Mouse (Mus musculus): ENCODE measurements around the gene Gm12695. TPM values are rescaled to one million over a fixed set of nuclear protein-coding genes. Genes with fewer than 3 reads are reported as not detected.

The Gm12695 gene
- polyA plus RNA-seq, 1 experiment from 2014 or later = not detected

DNA sequence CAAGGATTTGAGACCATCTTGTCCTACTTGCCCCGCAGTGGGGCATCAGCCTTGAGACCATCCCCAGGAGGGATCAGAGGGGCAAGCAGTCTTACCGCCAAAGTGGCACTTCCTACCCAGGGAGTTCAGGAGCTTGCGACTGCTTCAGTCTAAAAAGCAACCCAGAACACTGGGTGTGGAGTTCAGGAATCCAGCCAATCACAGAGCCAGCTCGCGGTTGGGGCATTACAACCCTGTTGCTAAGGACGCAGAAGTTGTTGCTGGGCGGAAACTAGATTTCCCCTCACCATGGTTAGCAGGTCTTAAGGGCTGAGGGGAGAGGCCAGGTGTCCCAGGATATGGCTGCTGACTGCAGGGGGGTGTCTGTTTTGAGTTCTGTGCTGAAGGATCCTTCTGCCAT is 1.6 kb upstream of the Gm12695 start:
- no peaks in the 10 kb centered on the region for H3K9me3 ChIP-seq (replicated peaks; ENCODE audit: control insufficient read depth, low read length)
- H3K4me1 ChIP-seq (ENCODE audit: control insufficient read depth, insufficient read depth, low read length) = no peaks in the 10 kb centered on the region
- WGBS = 16% methylated on average over 7 of the region's 7 CpGs
- no peaks in the 10 kb centered on the region for H3K36me3 ChIP-seq (replicated peaks; ENCODE audit: control insufficient read depth, insufficient read depth, low read depth, low read length)
- H3K27me3 ChIP-seq (ENCODE audit: control insufficient read depth, insufficient read depth, low read length) = no peaks in the 10 kb centered on the region
- peak; percentile 43 for DNase-seq (ENCODE audit: low spot score)
- no peak overlapping the region for H3K4me2 ChIP-seq (ENCODE audit: low read depth, low read length)
- ATAC-seq (replicated peaks; ENCODE audit: insufficient number of reproducible peaks, low FRiP score, low TSS enrichment, low read depth) = peak; percentile 72
- H3K9ac ChIP-seq (replicated peaks; ENCODE audit: low read length) = no peak overlapping the region
- H3K27ac ChIP-seq (replicated peaks; ENCODE audit: low read depth, low read length) = no peak overlapping the region
- H3K4me3 ChIP-seq (ENCODE audit: low read depth, low read length) = no peak overlapping the region

GRCm38 (mm10) chr4:96772966-96773566 is 11.9 kb downstream of the Gm12695 start:
- Histone ChIP-seq H3K9me3 (replicated peaks; ENCODE audit: control insufficient read depth, low read length) (no peaks in the 10 kb centered on the region), H3K36me3 (replicated peaks; ENCODE audit: control insufficient read depth, insufficient read depth, low read depth, low read length) (no peaks in the 10 kb centered on the region), H3K4me2 (ENCODE audit: low read depth, low read length) (no peak overlapping the region), H3K4me1 (ENCODE audit: control insufficient read depth, insufficient read depth, low read length) (no peaks in the 10 kb centered on the region), H3K9ac (replicated peaks; ENCODE audit: low read length) (no peak overlapping the region), H3K27ac (replicated peaks; ENCODE audit: low read depth, low read length) (no peak overlapping the region), H3K4me3 (ENCODE audit: low read depth, low read length) (no peak overlapping the region), H3K27me3 (ENCODE audit: control insufficient read depth, insufficient read depth, low read length) (no peaks in the 10 kb centered on the region)
- ATAC-seq (replicated peaks; ENCODE audit: insufficient number of reproducible peaks, low FRiP score, low TSS enrichment, low read depth) (no peak), DNase-seq (ENCODE audit: low spot score) (no peak)
- 70% methylated on average over 3 of the region's 3 CpGs for WGBS

GRCm38 (mm10) chr4:96766396-96766998 is 18.5 kb downstream of the Gm12695 start:
- Histone ChIP-seq H3K9me3 (replicated peaks; ENCODE audit: control insufficient read depth, low read length) (no peaks in the 10 kb centered on the region), H3K9ac (replicated peaks; ENCODE audit: low read length) (no peak overlapping the region), H3K4me2 (ENCODE audit: low read depth, low read length) (no peak overlapping the region), H3K4me1 (ENCODE audit: control insufficient read depth, insufficient read depth, low read length) (no peaks in the 10 kb centered on the region), H3K27me3 (ENCODE audit: control insufficient read depth, insufficient read depth, low read length) (no peaks in the 10 kb centered on the region), H3K27ac (replicated peaks; ENCODE audit: low read depth, low read length) (no peak overlapping the region), H3K4me3 (ENCODE audit: low read depth, low read length) (no peak overlapping the region), H3K36me3 (replicated peaks; ENCODE audit: control insufficient read depth, insufficient read depth, low read depth, low read length) (no peaks in the 10 kb centered on the region)
- DNase-seq (ENCODE audit: low spot score) (no peak), ATAC-seq (replicated peaks; ENCODE audit: insufficient number of reproducible peaks, low FRiP score, low TSS enrichment, low read depth) (no peak)
- 63% methylated on average over 2 of the region's 2 CpGs for WGBS

DNA sequence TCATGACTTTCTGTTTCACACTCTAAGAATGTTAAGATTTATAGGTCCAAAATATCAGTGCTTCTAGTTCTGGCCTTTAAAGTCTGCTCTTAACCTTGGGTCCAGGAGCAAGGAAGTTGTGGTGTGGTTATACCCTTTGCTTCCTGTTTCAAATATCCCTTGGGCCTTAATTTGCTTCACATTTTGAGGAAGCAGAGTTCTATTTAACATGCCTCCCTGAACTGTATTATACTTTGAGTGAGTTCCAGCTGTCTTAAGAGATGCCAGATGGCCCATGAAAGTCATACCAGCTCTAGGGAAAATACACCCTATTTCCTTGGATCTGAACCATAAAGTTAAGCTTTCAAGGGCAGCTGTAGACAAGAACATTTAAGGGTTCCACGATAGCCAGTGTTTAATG is 33.0 kb downstream of the Gm12695 start:
- DNase-seq (ENCODE audit: low spot score) (peak; percentile 50), ATAC-seq (replicated peaks; ENCODE audit: insufficient number of reproducible peaks, low FRiP score, low TSS enrichment, low read depth) (no peak)
- Histone ChIP-seq H3K4me2 (ENCODE audit: low read depth, low read length) (no peak overlapping the region), H3K27ac (replicated peaks; ENCODE audit: low read depth, low read length) (no peak overlapping the region), H3K9me3 (replicated peaks; ENCODE audit: control insufficient read depth, low read length) (no peaks in the 10 kb centered on the region), H3K27me3 (ENCODE audit: control insufficient read depth, insufficient read depth, low read length) (no peaks in the 10 kb centered on the region), H3K4me1 (ENCODE audit: control insufficient read depth, insufficient read depth, low read length) (no peaks in the 10 kb centered on the region), H3K4me3 (ENCODE audit: low read depth, low read length) (no peak overlapping the region), H3K36me3 (replicated peaks; ENCODE audit: control insufficient read depth, insufficient read depth, low read depth, low read length) (no peaks in the 10 kb centered on the region), H3K9ac (replicated peaks; ENCODE audit: low read length) (no peak overlapping the region)
- WGBS = 49% methylated on average over 1 of the region's 1 CpGs

GRCm38 (mm10) chr4:96740472-96740871 is 44.5 kb downstream of the Gm12695 start:
- Histone ChIP-seq H3K4me2 (ENCODE audit: low read depth, low read length) (no peak overlapping the region), H3K27me3 (ENCODE audit: control insufficient read depth, insufficient read depth, low read length) (no peaks in the 10 kb centered on the region), H3K4me1 (ENCODE audit: control insufficient read depth, insufficient read depth, low read length) (no peaks in the 10 kb centered on the region), H3K27ac (replicated peaks; ENCODE audit: low read depth, low read length) (no peak overlapping the region), H3K9ac (replicated peaks; ENCODE audit: low read length) (no peak overlapping the region), H3K4me3 (ENCODE audit: low read depth, low read length) (no peak overlapping the region), H3K9me3 (replicated peaks; ENCODE audit: control insufficient read depth, low read length) (no peaks in the 10 kb centered on the region), H3K36me3 (replicated peaks; ENCODE audit: control insufficient read depth, insufficient read depth, low read depth, low read length) (no peaks in the 10 kb centered on the region)
- no peak for DNase-seq (ENCODE audit: low spot score)
- no peak for ATAC-seq (replicated peaks; ENCODE audit: insufficient number of reproducible peaks, low FRiP score, low TSS enrichment, low read depth)
- WGBS = 93% methylated on average over 3 of the region's 3 CpGs

GRCm38 (mm10) chr4:96729256-96729655 is 55.7 kb downstream of the Gm12695 start:
- H3K9ac ChIP-seq (replicated peaks; ENCODE audit: low read length) = no peak overlapping the region
- H3K4me2 ChIP-seq (ENCODE audit: low read depth, low read length) = no peak overlapping the region
- no peaks in the 10 kb centered on the region for H3K36me3 ChIP-seq (replicated peaks; ENCODE audit: control insufficient read depth, insufficient read depth, low read depth, low read length)
- ATAC-seq (replicated peaks; ENCODE audit: insufficient number of reproducible peaks, low FRiP score, low TSS enrichment, low read depth) (no peak), DNase-seq (ENCODE audit: low spot score) (peak; percentile 30)
- no peaks in the 10 kb centered on the region for H3K4me1 ChIP-seq (ENCODE audit: control insufficient read depth, insufficient read depth, low read length)
- no peak overlapping the region for H3K27ac ChIP-seq (replicated peaks; ENCODE audit: low read depth, low read length)
- no peaks in the 10 kb centered on the region for H3K27me3 ChIP-seq (ENCODE audit: control insufficient read depth, insufficient read depth, low read length)
- no peak overlapping the region for H3K4me3 ChIP-seq (ENCODE audit: low read depth, low read length)
- 47% methylated on average over 4 of the region's 4 CpGs for WGBS
- H3K9me3 ChIP-seq (replicated peaks; ENCODE audit: control insufficient read depth, low read length) = no peaks in the 10 kb centered on the region

GRCm38 (mm10) chr4:96728211-96728610 is 56.8 kb downstream of the Gm12695 start:
- H3K9me3 ChIP-seq (replicated peaks; ENCODE audit: control insufficient read depth, low read length) = no peaks in the 10 kb centered on the region
- no peak for DNase-seq (ENCODE audit: low spot score)
- no peaks in the 10 kb centered on the region for H3K27me3 ChIP-seq (ENCODE audit: control insufficient read depth, insufficient read depth, low read length)
- H3K9ac ChIP-seq (replicated peaks; ENCODE audit: low read length) = no peak overlapping the region
- H3K4me3 ChIP-seq (ENCODE audit: low read depth, low read length) = no peak overlapping the region
- H3K4me2 ChIP-seq (ENCODE audit: low read depth, low read length) = no peak overlapping the region
- ATAC-seq (replicated peaks; ENCODE audit: insufficient number of reproducible peaks, low FRiP score, low TSS enrichment, low read depth) = no peak
- 72% methylated on average over 3 of the region's 3 CpGs for WGBS
- H3K4me1 ChIP-seq (ENCODE audit: control insufficient read depth, insufficient read depth, low read length) = no peaks in the 10 kb centered on the region
- H3K36me3 ChIP-seq (replicated peaks; ENCODE audit: control insufficient read depth, insufficient read depth, low read depth, low read length) = no peaks in the 10 kb centered on the region
- no peak overlapping the region for H3K27ac ChIP-seq (replicated peaks; ENCODE audit: low read depth, low read length)

DNA sequence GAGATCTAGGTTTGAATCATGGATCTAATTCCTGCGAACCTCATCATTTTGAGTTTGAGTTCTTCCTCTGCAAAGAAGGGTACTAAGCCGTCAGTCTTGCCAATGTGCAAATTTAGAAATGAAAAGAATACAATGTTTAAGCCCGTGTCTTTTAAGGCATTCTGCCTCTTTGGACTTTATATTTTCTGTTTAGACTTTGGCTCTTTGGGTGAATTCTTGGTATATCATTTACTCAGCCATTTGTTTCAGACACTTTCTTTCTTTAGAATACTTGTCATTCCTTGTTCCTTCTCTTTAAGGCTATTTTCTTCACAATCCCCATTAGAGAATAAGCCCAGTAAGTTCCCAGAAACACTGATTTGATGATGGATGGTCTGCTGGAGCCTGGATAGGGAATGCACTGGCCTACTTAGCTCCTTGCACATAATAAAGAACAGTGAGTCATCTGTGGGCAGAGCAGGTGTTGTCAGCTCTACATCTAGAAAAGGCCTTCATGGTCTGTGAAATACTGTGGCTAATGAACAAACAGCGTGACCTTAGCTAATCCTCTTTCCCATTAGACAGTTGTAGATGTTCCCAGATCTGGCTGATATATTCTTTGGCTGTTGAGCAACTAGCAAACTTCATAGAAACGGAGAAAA is 59.5 kb downstream of the Gm12695 start:
- ATAC-seq (replicated peaks; ENCODE audit: insufficient number of reproducible peaks, low FRiP score, low TSS enrichment, low read depth) = no peak

More for the DNA sequence above, 59.5 kb downstream of the Gm12695 start:
- Histone ChIP-seq H3K4me2 (ENCODE audit: low read depth, low read length) (no peak overlapping the region), H3K4me3 (ENCODE audit: low read depth, low read length) (no peak overlapping the region), H3K27me3 (ENCODE audit: control insufficient read depth, insufficient read depth, low read length) (no peaks in the 10 kb centered on the region), H3K9ac (replicated peaks; ENCODE audit: low read length) (no peak overlapping the region), H3K36me3 (replicated peaks; ENCODE audit: control insufficient read depth, insufficient read depth, low read depth, low read length) (no peaks in the 10 kb centered on the region), H3K4me1 (ENCODE audit: control insufficient read depth, insufficient read depth, low read length) (no peaks in the 10 kb centered on the region), H3K9me3 (replicated peaks; ENCODE audit: control insufficient read depth, low read length) (no peaks in the 10 kb centered on the region), H3K27ac (replicated peaks; ENCODE audit: low read depth, low read length) (no peak overlapping the region)
- WGBS = 84% methylated on average over 5 of the region's 5 CpGs
- DNase-seq (ENCODE audit: low spot score) = no peak

Measured in embryonic facial prominence, embryonic 11.5 days (tissue).